Mouse (Mus musculus) limb, embryonic 13.5 days (tissue): ENCODE results near the gene Luzp1. TPM values are rescaled to one million over a fixed set of nuclear protein-coding genes. Genes with fewer than 3 reads are reported as not detected.
A peak's percentile ranks its signal among the peaks of the same experiment; 100 is the strongest.

ENCODE experiments used
- ATAC-seq: fragments of 200-750 bp; cut with Nextera tagmentation; 2 replicates; pipeline ENCODE4 v1.8.0; 2017; ENCODE audit warnings: low read depth, moderate number of reproducible peaks, moderate TSS enrichment; ENCODE audit not compliant: low FRiP score
- H3K27ac ChIP-seq: fragments of 300-500 bp; sonication (generic); 2 replicates; pipeline ENCODE4 v1.5.1; 2015; ENCODE audit warnings: inconsistent platforms, mild to moderate bottlenecking, moderate library complexity
- H3K27me3 ChIP-seq: fragments of 300-500 bp; sonication (generic); 2 replicates; pipeline ENCODE4 v1.6.1; 2015; ENCODE audit warnings: mild to moderate bottlenecking, inconsistent platforms
- H3K36me3 ChIP-seq: fragments of 300-500 bp; sonication (generic); 2 replicates; pipeline ENCODE4 v1.6.1; 2015; ENCODE audit warnings: inconsistent platforms, mild to moderate bottlenecking, moderate library complexity
- H3K4me1 ChIP-seq: fragments of 300-500 bp; sonication (generic); 2 replicates; pipeline ENCODE4 v1.6.1; 2015; ENCODE audit warnings: inconsistent platforms
- H3K4me2 ChIP-seq: fragments of 300-500 bp; sonication (generic); replicated peaks from 2 replicates; pipeline ENCODE4 v1.6.1; 2015; ENCODE audit warnings: inconsistent platforms, mild to moderate bottlenecking, moderate library complexity
- H3K4me3 ChIP-seq: fragments of 300-500 bp; sonication (generic); 2 replicates; pipeline ENCODE4 v1.5.1; 2015; ENCODE audit warnings: moderate library complexity, mild to moderate bottlenecking, inconsistent platforms
- H3K9ac ChIP-seq: fragments of 300-500 bp; sonication (generic); 2 replicates; pipeline ENCODE4 v1.6.1; 2015; ENCODE audit warnings: mild to moderate bottlenecking, inconsistent platforms
- H3K9me3 ChIP-seq: fragments of 300-500 bp; sonication (generic); 2 replicates; pipeline ENCODE4 v1.6.1; 2016; ENCODE audit warnings: inconsistent platforms
- WGBS: fragments of 180-500 bp; shearing (Covaris S2); methylation state at CpG from one replicate; pipeline ENCODE4 v1.1.7; 2015; 5-methylcytosine and 5-hydroxymethylcytosine counted together
- polyA plus RNA-seq: library from polyadenylated mRNA; unstranded; fragments of >200 nt; fragmentation: Nextera tagmentation; extraction: Ambion mirVana; gene quantifications from 2 replicates; pipeline ENCODE4 v1.2.1, GENCODE M21; 2015

Gene Luzp1
- polyA plus RNA-seq, 1 experiment from 2014 or later, result 155 TPM

- no peaks in the 10 kb centered on the region for H3K9me3 ChIP-seq
- WGBS, result 76% methylated on average over 4 of the region's 4 CpGs
- no peaks in the 10 kb centered on the region for H3K36me3 ChIP-seq
- no peak overlapping the region for H3K4me2 ChIP-seq
- H3K4me1 ChIP-seq, result peaks cover 5% of the 10 kb centered on the region; the same call in 1 of the 2 replicates
- ATAC-seq, result no peak
- no peak overlapping the region for H3K4me3 ChIP-seq
- H3K27ac ChIP-seq, result no peak overlapping the region
- no peaks in the 10 kb centered on the region for H3K27me3 ChIP-seq
- no peak overlapping the region for H3K9ac ChIP-seq
Observed at GRCm38 (mm10) chr4:136450271-136450670, 19.3 kb upstream of the Luzp1 start.

DNA sequence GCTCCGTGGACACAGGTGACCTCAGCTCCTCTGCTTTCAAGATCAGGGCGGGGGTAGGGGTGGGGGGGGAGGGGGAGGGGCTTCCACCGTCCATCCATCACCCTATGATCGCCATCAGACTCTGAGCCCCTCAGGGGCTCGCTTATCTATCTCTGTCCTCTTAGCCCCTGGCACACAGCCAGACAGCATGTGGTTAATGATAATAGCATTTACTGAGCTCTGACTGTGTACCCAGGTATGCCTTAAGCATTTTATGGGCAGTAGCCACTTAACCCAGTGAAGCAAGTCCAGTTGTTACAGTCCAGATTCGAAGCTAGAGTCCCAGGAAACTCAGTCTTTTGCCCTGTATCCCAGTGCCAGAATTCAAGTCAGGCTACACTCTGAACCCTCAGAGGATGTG is 18.0 kb upstream of the Luzp1 start:
- Histone ChIP-seq H3K36me3 (no peaks in the 10 kb centered on the region), H3K9me3 (no peaks in the 10 kb centered on the region), H3K27ac (no peak overlapping the region), H3K4me1 (peaks cover 7% of the 10 kb centered on the region; the same call in 1 of the 2 replicates), H3K27me3 (no peaks in the 10 kb centered on the region), H3K4me3 (no peak overlapping the region), H3K4me2 (no peak overlapping the region), H3K9ac (no peak overlapping the region)
- WGBS, result 9% methylated on average over 6 of the region's 6 CpGs
- no peak for ATAC-seq

DNA sequence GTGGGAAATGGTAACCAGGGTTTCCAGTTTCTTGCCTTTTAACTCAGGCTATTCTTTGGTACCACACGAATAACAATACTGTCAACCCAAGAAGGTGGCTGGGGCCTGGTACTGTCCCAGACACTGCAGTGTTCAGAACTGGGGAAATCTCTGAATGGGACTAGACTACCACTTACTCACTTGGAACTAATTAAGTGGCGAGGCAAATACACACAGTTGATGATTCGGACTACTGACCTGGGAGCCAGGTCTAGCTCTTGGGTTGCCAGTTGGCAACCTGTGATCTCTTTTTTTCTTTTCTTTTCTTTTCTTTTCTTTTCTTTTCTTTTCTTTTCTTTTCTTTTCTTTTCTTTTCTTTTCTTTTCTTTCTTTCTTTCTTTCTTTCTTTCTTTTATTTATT is 17.3 kb upstream of the Luzp1 start:
- ATAC-seq, result no peak
- Histone ChIP-seq H3K4me3 (no peak overlapping the region), H3K9ac (no peak overlapping the region), H3K4me1 (peaks cover 7% of the 10 kb centered on the region; the same call in 1 of the 2 replicates), H3K36me3 (no peaks in the 10 kb centered on the region), H3K27ac (no peak overlapping the region), H3K27me3 (no peaks in the 10 kb centered on the region), H3K4me2 (no peak overlapping the region), H3K9me3 (no peaks in the 10 kb centered on the region)
- 71% methylated on average over 3 of the region's 3 CpGs for WGBS

DNA sequence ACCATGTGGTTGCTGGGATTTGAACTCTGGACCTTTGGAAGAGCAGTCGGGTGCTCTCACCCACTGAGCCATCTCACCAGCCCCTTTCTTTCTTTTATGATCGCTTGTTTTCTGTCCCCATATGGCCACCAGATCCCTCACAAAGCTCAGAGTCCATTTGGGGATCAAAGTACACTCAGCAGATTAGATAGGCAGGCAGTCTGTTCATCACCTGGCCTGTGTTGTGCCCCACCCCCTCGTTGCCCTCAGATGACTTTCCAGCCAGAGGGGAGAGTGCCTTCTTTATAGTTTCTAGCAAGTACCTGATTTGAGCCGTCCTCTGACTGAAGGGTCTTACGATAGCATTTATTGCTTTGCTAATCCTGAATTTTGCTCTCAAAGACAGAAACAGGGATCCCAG is 16.8 kb upstream of the Luzp1 start:
- Histone ChIP-seq H3K4me2 (no peak overlapping the region), H3K27ac (no peak overlapping the region), H3K27me3 (no peaks in the 10 kb centered on the region), H3K4me1 (peaks cover 7% of the 10 kb centered on the region; the same call in 1 of the 2 replicates), H3K9me3 (no peaks in the 10 kb centered on the region), H3K36me3 (no peaks in the 10 kb centered on the region), H3K9ac (no peak overlapping the region), H3K4me3 (no peak overlapping the region)
- no peak for ATAC-seq
- 17% methylated on average over 5 of the region's 5 CpGs for whole genome bisulfite sequencing

DNA sequence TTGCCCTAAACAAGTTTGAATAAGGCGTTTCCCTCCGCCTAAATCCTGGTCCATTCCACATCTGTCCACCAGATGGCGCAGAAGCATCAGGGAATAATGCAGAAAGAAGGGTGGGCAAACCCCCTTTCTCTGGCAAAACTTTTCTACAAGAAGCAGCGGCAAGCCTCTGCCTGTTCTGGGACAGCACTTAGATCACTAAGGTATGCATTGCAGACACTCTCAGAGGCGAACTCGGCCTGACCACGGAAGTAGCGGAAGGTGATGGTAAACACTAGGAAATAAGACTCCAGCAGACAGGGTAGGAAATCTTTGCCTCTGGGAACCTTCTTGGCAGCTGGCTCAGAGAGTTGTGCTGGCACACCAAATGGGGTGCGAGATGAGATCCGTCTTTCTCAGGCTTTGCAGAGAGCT is 14.7 kb upstream of the Luzp1 start:
- 2% methylated on average over 10 of the region's 10 CpGs for WGBS
- H3K4me3 ChIP-seq, result peak overlapping the region; percentile 30; the same call in 1 of the 2 replicates

DNA sequence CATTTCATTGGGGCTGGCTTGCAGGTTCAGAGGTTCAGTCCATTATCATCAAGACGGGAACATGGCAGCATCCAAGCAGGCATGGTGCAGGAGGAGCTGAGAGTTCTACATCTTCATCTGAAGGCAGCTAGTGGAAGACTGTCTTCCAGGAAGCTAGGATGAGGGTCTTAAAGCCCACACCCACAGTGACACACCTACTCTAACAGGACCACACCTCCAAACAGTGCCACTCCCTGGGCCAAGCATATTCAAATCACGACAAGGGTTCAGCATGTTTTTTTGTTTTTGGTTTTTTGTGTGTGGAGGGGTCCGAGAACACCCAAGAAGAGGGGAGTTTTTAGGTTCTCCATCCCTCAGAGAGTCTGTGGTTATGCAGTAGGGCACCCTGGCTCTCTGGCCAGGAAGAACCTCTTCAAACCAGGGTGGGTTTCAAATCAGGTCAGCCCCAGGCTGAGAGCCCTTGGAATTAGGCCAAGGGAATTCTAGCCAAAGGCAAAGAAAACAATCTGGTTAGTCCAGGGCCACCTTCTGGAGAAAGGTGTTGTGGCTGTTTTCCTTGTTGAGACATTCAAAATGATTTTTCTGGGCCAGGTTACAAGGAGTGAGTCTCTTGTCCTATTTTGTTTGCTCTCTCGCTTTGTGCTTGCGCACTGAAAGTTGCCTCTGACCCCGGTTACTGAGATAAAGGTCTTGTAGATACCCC is 12.9 kb upstream of the Luzp1 start:
- H3K4me2 ChIP-seq, result no peak overlapping the region
- H3K36me3 ChIP-seq, result no peaks in the 10 kb centered on the region
- no peaks in the 10 kb centered on the region for H3K9me3 ChIP-seq
- H3K4me1 ChIP-seq, result peaks cover 9% of the 10 kb centered on the region
- no peak overlapping the region for H3K9ac ChIP-seq
- H3K27ac ChIP-seq, result no peak overlapping the region
- no peak for ATAC-seq
- H3K4me3 ChIP-seq, result no peak overlapping the region
- peaks cover 15% of the 10 kb centered on the region for H3K27me3 ChIP-seq
- WGBS, result 90% methylated on average over 6 of the region's 6 CpGs

More for the DNA sequence above, 14.7 kb upstream of the Luzp1 start:
- Histone ChIP-seq H3K9ac (no peak overlapping the region; the same call in 1 of the 2 replicates), H3K27me3 (peaks cover 3% of the 10 kb centered on the region), H3K4me1 (peaks cover 7% of the 10 kb centered on the region; the same call in 1 of the 2 replicates), H3K4me2 (peak overlapping the region; percentile 60), H3K36me3 (no peaks in the 10 kb centered on the region), H3K9me3 (no peaks in the 10 kb centered on the region), H3K27ac (no peak overlapping the region)
- peak; percentile 70; the same call in 1 of the 2 replicates for ATAC-seq

DNA sequence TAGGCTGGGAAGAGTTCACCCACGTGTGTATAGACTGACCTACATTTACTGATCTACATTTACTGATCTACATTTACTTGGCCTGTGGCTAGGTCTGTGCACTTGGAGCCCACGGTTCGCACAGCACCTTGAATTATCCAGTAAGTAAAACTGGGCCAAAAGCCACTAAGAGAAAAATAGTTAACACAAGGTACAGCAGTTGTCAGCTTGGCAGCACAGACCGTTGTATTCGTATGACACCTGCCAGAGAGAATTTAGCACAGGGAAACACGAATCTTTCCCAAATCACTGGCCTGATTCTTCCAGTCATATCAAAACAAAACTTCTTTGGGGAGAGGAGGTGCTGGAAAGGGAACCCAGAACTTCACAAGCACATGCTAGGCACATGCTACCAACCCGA is 11.3 kb upstream of the Luzp1 start:
- Histone ChIP-seq H3K4me1 (peaks cover 18% of the 10 kb centered on the region), H3K9ac (no peak overlapping the region), H3K36me3 (no peaks in the 10 kb centered on the region), H3K27ac (no peak overlapping the region), H3K4me2 (no peak overlapping the region), H3K27me3 (peaks cover 24% of the 10 kb centered on the region), H3K4me3 (no peak overlapping the region), H3K9me3 (no peaks in the 10 kb centered on the region)
- WGBS, result 81% methylated on average over 7 of the region's 7 CpGs
- no peak for ATAC-seq

GRCm38 (mm10) chr4:136459210-136459609 is 10.4 kb upstream of the Luzp1 start:
- Histone ChIP-seq H3K4me2 (no peak overlapping the region), H3K4me3 (no peak overlapping the region), H3K9ac (no peak overlapping the region), H3K27me3 (peaks cover 34% of the 10 kb centered on the region), H3K9me3 (no peaks in the 10 kb centered on the region), H3K36me3 (no peaks in the 10 kb centered on the region), H3K4me1 (peaks cover 28% of the 10 kb centered on the region), H3K27ac (no peak overlapping the region)
- WGBS, result 84% methylated on average over 12 of the region's 12 CpGs
- ATAC-seq, result no peak

GRCm38 (mm10) chr4:136461206-136461605 is 8.4 kb upstream of the Luzp1 start:
- H3K36me3 ChIP-seq, result no peaks in the 10 kb centered on the region
- no peak overlapping the region for H3K4me2 ChIP-seq
- peaks cover 38% of the 10 kb centered on the region for H3K27me3 ChIP-seq
- no peak overlapping the region for H3K4me3 ChIP-seq
- no peak overlapping the region for H3K9ac ChIP-seq
- H3K9me3 ChIP-seq, result no peaks in the 10 kb centered on the region
- 40% methylated on average over 4 of the region's 4 CpGs for WGBS
- no peak for ATAC-seq
- H3K4me1 ChIP-seq, result peaks cover 39% of the 10 kb centered on the region
- no peak overlapping the region for H3K27ac ChIP-seq

DNA sequence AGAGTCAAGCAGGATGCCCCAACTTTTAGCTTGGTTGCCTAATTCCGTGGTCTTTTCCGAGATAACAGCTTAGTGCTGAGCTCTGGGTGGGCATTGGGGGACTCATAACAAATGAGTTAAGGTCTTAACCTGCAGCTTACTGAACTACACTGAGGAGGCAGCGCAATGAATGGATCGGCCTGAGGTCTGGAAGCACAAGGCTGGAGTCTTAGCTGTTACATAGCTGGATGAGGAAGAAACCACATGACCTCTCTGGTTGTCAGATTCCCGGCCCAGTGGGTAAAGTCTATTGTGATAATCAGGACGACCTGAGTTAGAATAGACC is 7.8 kb upstream of the Luzp1 start:
- H3K4me2 ChIP-seq, result peak overlapping the region; percentile 98
- H3K9me3 ChIP-seq, result no peaks in the 10 kb centered on the region
- H3K27me3 ChIP-seq, result peaks cover 38% of the 10 kb centered on the region
- 11% methylated on average over 6 of the region's 6 CpGs for WGBS
- H3K27ac ChIP-seq, result no peak overlapping the region
- H3K4me3 ChIP-seq, result peak overlapping the region; percentile 70
- H3K9ac ChIP-seq, result peak overlapping the region; percentile 80; the same call in 1 of the 2 replicates
- peaks cover 42% of the 10 kb centered on the region for H3K4me1 ChIP-seq
- ATAC-seq, result no peak
- no peaks in the 10 kb centered on the region for H3K36me3 ChIP-seq

DNA sequence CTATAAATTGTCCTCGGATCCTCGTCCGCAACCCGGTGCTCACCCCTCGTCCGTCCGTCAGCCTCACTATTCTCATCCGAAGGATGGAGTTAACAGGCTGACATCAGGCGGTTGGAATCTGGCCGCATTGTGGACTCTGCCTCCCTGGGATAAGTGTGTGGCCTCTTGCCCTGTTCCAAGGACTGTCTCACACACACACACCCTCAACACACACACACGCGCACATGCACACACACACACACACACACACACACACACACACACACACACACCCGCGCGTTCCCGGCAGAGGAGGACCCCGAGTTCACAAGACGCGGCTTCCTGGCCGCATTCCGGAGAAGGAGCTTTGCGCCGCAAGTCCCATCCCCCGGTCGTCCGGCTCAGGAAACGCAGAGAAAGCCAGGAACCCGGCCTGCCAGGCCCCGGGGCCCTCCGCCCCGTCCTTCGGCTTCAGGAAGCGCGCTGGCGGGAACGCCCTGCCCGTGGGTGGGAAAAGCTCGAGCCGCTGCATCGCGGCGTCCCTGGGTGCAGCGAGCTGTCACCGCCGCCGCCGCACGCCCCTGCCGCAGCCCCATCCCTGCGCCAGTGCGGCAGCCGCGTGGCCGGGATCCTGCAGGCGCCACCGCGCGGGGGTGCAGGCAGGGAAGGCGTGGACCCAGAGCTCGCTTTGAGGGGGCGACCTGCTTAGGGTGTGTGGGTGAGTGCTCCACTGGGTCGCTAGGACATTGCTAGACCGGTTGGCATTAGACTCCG is 7.3 kb upstream of the Luzp1 start, which contains the start of gene 6030445D17Rik:
Gene 6030445D17Rik, plus strand, starts transcription at position 165 of the 753 bp plus-strand sequence.
- 1% methylated on average over 55 of the region's 64 CpGs for WGBS
- Histone ChIP-seq H3K4me1 (peaks cover 45% of the 10 kb centered on the region), H3K4me2 (peak within 1 kb of the TSS; percentile 98), H3K4me3 (peak within 1 kb of the TSS; percentile 70), H3K9ac (peak within 1 kb of the TSS; percentile 80), H3K36me3 (no peaks in the 10 kb centered on the region), H3K27me3 (peaks cover 38% of the 10 kb centered on the region), H3K9me3 (no peaks in the 10 kb centered on the region), H3K27ac (no peak within 1 kb of the TSS; the same call in 1 of the 2 replicates)
- ATAC-seq, result peak; percentile 78

GRCm38 (mm10) chr4:136462839-136463178 is 6.8 kb upstream of the Luzp1 start:
- Histone ChIP-seq H3K27ac (no peak overlapping the region), H3K9me3 (no peaks in the 10 kb centered on the region), H3K9ac (peak overlapping the region; percentile 80), H3K27me3 (peaks cover 38% of the 10 kb centered on the region), H3K4me1 (peaks cover 45% of the 10 kb centered on the region), H3K4me3 (peak overlapping the region; percentile 70), H3K4me2 (peak overlapping the region; percentile 98), H3K36me3 (no peaks in the 10 kb centered on the region)
- ATAC-seq, result peak; percentile 73; the same call in 1 of the 2 replicates
- WGBS, result under 1% methylated on average over 8 of the region's 8 CpGs
